Mouse (Mus musculus) lung, embryonic 14.5 days (tissue): ENCODE data around the gene Dnajc30. TPM values are rescaled to one million over a fixed set of nuclear protein-coding genes. Genes with fewer than 3 reads are reported as not detected.

ENCODE experiments used
- ATAC-seq: fragments of 200-750 bp; cut with Nextera tagmentation; 2 replicates; pipeline ENCODE4 v1.8.0; 2017; ENCODE audit warnings: mild to moderate bottlenecking, moderate TSS enrichment, moderate library complexity; ENCODE audit not compliant: insufficient read depth
- DNase-seq: peaks from one replicate; pipeline ENCODE4 v3.0.0-alpha.2; 2015
- H3K27ac ChIP-seq: fragments of 300-500 bp; sonication (generic); 2 replicates; pipeline ENCODE4 v1.5.1; 2014; ENCODE audit warnings: low read depth, mild to moderate bottlenecking, moderate library complexity
- H3K27me3 ChIP-seq: fragments of 300-500 bp; sonication (generic); 2 replicates; pipeline ENCODE4 v1.6.1; 2014; ENCODE audit warnings: low read length, control low read depth; ENCODE audit not compliant: insufficient read depth
- H3K36me3 ChIP-seq: fragments of 300-500 bp; sonication (generic); 2 replicates; pipeline ENCODE4 v1.6.1; 2014; ENCODE audit warnings: control low read depth; ENCODE audit not compliant: insufficient read depth
- H3K4me1 ChIP-seq: fragments of 300-500 bp; sonication (generic); 2 replicates; pipeline ENCODE4 v1.6.1; 2014; ENCODE audit warnings: antibody characterized with exemption, control low read depth; ENCODE audit not compliant: insufficient read depth
- H3K4me2 ChIP-seq: fragments of 300-500 bp; sonication (generic); 2 replicates; pipeline ENCODE4 v1.6.1; 2014; ENCODE audit warnings: mild to moderate bottlenecking
- H3K4me3 ChIP-seq: fragments of 300-500 bp; sonication (generic); 2 replicates; pipeline ENCODE4 v1.5.1; 2014; ENCODE audit warnings: low read depth, low read length
- H3K9ac ChIP-seq: fragments of 300-500 bp; sonication (generic); 2 replicates; pipeline ENCODE4 v1.6.1; 2014
- H3K9me3 ChIP-seq: fragments of 300-500 bp; sonication (generic); 2 replicates; pipeline ENCODE4 v1.6.1; 2016; ENCODE audit warnings: low read depth, low read length, control low read depth
- CTCF ChIP-seq: IDR thresholded peaks from 2 replicates; pipeline ENCODE4 v1.5.1; 2016; ENCODE audit warnings: antibody characterized with exemption, low read depth
- WGBS: fragments of 180-500 bp; shearing (Covaris S2); extraction: QIAGEN DNeasy Blood & Tissue Kit; methylation state at CpG from one replicate; pipeline ENCODE4 v1.1.7; 2014; 5-methylcytosine and 5-hydroxymethylcytosine counted together
- polyA plus RNA-seq: library from polyadenylated mRNA; unstranded; fragments of >200 nt; fragmentation: Nextera tagmentation; extraction: Ambion mirVana; gene quantifications from 2 replicates; pipeline ENCODE4 v1.2.1, GENCODE M21; 2014

The Dnajc30 gene
- polyA plus RNA-seq, 1 experiment from 2014 or later, result 33.2 TPM

- H3K9me3 ChIP-seq, result no peaks in the 10 kb centered on the region
- WGBS, result 46% methylated on average over 4 of the region's 4 CpGs
- no peaks in the 10 kb centered on the region for H3K4me1 ChIP-seq
- no peak for DNase-seq
- H3K36me3 ChIP-seq, result no peaks in the 10 kb centered on the region
- no peak overlapping the region for H3K4me2 ChIP-seq
- H3K4me3 ChIP-seq, result no peak overlapping the region
- ATAC-seq, result no peak
- H3K9ac ChIP-seq, result no peak overlapping the region
- H3K27ac ChIP-seq, result no peak overlapping the region
- H3K27me3 ChIP-seq, result peaks cover 37% of the 10 kb centered on the region
- TF ChIP-seq CTCF, result no peak
Measured at GRCm38 (mm10) chr5:135086871-135087270, 22.9 kb downstream of the Dnajc30 start.

- Histone ChIP-seq H3K4me3 (peak within 1 kb of the TSS; percentile 25), H3K9ac (no peak within 1 kb of the TSS), H3K36me3 (no peaks in the 10 kb centered on the region), H3K9me3 (no peaks in the 10 kb centered on the region), H3K4me1 (no peaks in the 10 kb centered on the region), H3K27ac (no peak within 1 kb of the TSS), H3K4me2 (peak within 1 kb of the TSS; percentile 44; the same call in 1 of the 2 replicates), H3K27me3 (peaks cover 46% of the 10 kb centered on the region)
- no peak for DNase-seq
- no peak for ATAC-seq
- WGBS, result 4% methylated on average over 39 of the region's 39 CpGs
- TF ChIP-seq CTCF, result no peak
Measured at GRCm38 (mm10) chr5:135089653-135090052, 25.7 kb downstream of the Dnajc30 start, which contains the start of gene Mlxipl. TSS of gene Mlxipl (plus strand) at chr5:135089890.

DNA sequence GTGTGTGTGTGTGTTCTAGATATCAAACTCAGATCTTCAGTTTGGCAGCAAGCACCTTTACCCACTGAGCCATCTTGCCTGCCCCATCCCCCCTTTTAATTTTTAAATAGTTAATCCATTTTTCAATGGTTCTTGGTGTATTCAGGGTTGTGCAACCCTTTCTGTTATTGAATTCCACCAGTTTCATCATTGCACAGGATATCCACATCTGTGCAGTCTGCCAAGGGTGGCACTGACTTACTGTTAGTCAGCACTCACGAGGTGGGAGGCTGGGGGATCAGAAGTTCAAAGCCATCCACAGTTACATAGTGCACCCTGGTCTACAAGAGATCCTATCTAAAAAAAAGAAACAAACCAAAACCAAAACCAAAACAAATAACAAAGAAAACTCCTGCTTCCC lies 37.0 kb downstream of the Dnajc30 start:
- H3K9me3 ChIP-seq, result no peaks in the 10 kb centered on the region
- DNase-seq (no peak), ATAC-seq (no peak)
- H3K4me2 ChIP-seq, result no peak overlapping the region
- no peaks in the 10 kb centered on the region for H3K36me3 ChIP-seq
- H3K27ac ChIP-seq, result no peak overlapping the region
- H3K9ac ChIP-seq, result no peak overlapping the region
- TF ChIP-seq CTCF, result no peak
- no peaks in the 10 kb centered on the region for H3K4me1 ChIP-seq
- peaks cover 3% of the 10 kb centered on the region for H3K27me3 ChIP-seq
- no peak overlapping the region for H3K4me3 ChIP-seq
- 42% methylated on average over 1 of the region's 1 CpGs for WGBS

DNA sequence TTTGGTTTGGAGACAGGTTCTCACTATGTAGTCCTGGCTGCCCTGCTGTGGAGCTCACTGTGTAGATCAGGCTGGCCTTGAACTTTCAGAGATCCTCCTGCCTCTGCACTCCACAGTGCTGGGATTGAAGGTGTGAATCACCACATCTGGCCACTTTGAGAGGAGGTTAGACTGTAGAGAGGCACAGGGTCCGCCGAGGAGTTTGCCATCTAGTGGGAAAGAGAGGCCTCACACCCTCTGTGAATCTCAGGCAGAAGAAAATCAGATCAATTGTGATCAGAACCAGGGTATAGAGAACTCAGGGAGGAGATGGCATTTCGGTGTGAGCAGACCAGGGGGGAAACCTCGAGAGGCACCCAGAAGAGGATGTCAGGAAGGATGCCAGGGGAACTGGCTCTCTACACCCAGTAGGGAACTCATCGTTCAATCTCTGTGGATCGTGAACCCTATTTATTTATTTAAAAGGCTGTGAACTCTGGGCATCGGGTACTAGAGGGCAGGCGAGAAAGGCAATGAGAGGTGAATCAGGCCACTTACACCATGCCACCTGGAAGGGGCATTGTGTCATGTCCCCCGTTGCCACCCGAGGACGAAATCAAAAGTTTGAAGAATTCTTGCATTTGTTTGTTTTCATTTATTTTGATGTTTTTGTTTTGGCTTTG lies 40.1 kb downstream of the Dnajc30 start:
- Histone ChIP-seq H3K9me3 (no peaks in the 10 kb centered on the region), H3K4me2 (no peak overlapping the region), H3K27ac (no peak overlapping the region), H3K36me3 (no peaks in the 10 kb centered on the region), H3K27me3 (peaks cover 35% of the 10 kb centered on the region), H3K4me3 (no peak overlapping the region), H3K9ac (no peak overlapping the region), H3K4me1 (no peaks in the 10 kb centered on the region)
- DNase-seq, result peak; percentile 23
- ATAC-seq, result no peak
- TF ChIP-seq CTCF, result peak; percentile 58
- WGBS, result 58% methylated on average over 11 of the region's 11 CpGs

- Histone ChIP-seq H3K9ac (peak overlapping the region; percentile 38), H3K27me3 (peaks cover 39% of the 10 kb centered on the region), H3K4me3 (peak overlapping the region; percentile 45), H3K36me3 (no peaks in the 10 kb centered on the region), H3K4me1 (no peaks in the 10 kb centered on the region), H3K27ac (no peak overlapping the region), H3K4me2 (peak overlapping the region; percentile 88), H3K9me3 (no peaks in the 10 kb centered on the region)
- WGBS, result under 1% methylated on average over 48 of the region's 48 CpGs
- peak; percentile 95 for DNase-seq
- no peak for TF ChIP-seq CTCF
- ATAC-seq, result peak; percentile 90
Measured at GRCm38 (mm10) chr5:135106758-135107256, 42.8 kb downstream of the Dnajc30 start.

DNA sequence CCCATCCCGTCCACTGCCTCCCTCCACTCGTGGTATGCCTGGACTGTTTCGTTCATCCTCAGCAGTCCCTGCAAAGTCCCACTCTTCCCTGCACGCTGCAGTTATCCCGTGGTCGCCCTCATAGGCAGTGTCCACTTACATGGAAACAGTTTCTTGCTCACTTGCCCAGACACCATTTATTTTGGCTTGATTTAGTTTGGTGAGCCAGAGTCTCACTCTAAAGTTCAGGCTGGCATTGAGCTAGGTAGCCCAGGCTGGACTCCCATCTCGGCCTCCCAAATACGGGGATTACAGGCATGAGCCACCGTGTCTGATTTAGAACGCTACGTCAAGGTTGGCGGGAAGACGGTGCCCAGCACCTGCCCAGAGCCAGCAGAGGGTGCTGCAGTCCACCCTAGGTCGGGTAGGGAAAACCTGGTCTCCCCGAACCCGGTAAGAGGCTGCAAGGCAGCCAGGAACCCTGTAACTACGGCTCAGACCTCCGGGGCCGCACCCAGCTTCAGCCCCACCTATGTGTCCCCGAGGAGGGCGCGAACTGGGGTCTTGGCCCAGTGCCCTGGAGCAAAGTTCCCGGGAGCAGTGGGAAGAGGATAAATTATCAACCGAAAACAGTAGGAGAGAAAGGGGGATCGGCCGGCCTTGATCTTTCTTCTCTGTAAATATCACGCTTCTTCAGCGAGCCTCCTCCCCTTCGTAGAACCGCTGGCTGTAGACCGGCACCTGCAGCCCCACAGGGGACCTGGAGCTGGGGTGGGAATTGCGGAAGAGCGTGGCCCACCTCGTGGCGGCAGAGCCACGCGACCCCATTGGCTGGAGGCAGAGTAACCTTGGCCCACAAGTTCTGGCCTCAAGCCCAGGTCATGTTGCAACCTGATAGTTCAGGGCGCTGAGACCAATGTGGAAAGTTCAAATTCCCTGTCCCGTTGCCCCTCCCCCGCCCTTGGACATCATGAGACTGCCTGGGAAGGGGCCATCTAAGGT lies 43.8 kb downstream of the Dnajc30 start:
- Histone ChIP-seq H3K4me3 (peak overlapping the region; percentile 45), H3K27ac (no peak overlapping the region), H3K4me1 (no peaks in the 10 kb centered on the region), H3K9me3 (no peaks in the 10 kb centered on the region), H3K27me3 (peaks cover 39% of the 10 kb centered on the region), H3K36me3 (no peaks in the 10 kb centered on the region), H3K9ac (peak overlapping the region; percentile 27; the same call in 1 of the 2 replicates), H3K4me2 (peak overlapping the region; percentile 88)
- ATAC-seq (peak; percentile 39; the same call in 1 of the 2 replicates), DNase-seq (peak; percentile 71)
- WGBS, result 7% methylated on average over 40 of the region's 40 CpGs
- TF ChIP-seq CTCF, result peak; percentile 70

DNA sequence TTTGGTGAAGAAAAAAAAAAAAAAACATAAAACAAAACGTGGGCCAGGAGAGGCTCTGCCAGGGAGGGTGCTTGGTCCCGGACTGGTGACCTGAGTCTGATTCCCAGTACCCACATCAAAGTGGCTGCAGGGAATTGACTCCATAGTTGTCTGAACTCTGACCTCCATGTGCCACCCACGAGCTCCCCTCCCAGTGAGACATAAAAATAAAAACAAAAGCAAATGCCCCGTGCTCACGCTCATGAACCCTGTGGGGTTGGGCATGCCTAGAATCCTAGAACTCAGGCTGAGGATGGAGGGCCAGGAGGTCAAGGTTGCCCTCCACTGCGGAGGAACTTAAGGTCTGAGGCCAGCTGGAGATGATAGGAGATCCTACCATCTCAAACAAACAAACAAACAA lies 45.0 kb downstream of the Dnajc30 start:
- 57% methylated on average over 6 of the region's 6 CpGs for WGBS
- Histone ChIP-seq H3K9ac (no peak overlapping the region), H3K4me1 (no peaks in the 10 kb centered on the region), H3K27ac (no peak overlapping the region), H3K36me3 (no peaks in the 10 kb centered on the region), H3K4me2 (no peak overlapping the region), H3K9me3 (no peaks in the 10 kb centered on the region), H3K4me3 (no peak overlapping the region), H3K27me3 (peaks cover 39% of the 10 kb centered on the region)
- ATAC-seq (no peak), DNase-seq (no peak)
- TF ChIP-seq CTCF, result no peak
